Mouse (Mus musculus): ENCODE data around the gene Mtf2. TPM values are rescaled to one million over a fixed set of nuclear protein-coding genes. Genes with fewer than 3 reads are reported as not detected.
"Not testable (repeated sequence)": the region's sequence is repeated elsewhere in the genome, so short reads cannot be mapped to it uniquely, and the experiment has no call there.

The Mtf2 gene
- total RNA-seq, 1 experiment from 2014 or later, result 85.4 TPM

DNA sequence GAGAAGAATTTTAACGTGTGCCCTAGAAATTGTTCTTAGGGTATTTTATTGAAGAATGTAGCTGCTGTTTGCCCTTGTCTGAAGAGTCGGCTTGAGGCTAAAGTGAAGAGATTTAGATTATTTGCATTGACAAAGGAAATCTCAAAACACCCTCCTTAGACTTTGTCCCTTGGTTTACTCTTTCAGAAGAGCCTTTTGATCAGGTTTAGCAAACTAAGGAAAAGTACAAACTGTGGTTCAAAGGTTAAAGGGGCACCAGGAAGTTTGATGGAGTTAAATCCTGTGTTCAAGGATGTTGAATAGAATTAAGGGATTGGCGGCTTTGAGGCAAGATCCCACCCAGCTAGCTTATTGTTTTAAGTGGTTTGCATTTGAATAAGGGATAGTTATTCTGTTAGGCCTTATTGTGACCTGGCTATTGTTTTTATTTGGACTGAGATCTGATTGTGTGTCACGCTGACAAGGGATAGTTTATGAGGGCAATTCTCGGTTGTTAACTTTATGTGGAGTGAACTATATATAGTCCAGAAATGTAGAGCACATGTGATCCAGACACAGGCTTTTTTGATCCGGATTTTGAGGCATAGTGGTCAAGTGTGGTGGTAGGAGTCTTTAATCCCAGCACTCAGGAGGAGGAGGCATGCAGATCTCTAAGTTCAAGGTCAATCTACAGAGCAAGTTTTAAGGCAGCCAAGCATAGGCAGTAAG, 11.5 kb downstream of the Mtf2 start:
- no peak for ATAC-seq (ENCODE audit: extremely low read depth, insufficient number of reproducible peaks, low FRiP score, poor library complexity, severe bottlenecking)

DNA sequence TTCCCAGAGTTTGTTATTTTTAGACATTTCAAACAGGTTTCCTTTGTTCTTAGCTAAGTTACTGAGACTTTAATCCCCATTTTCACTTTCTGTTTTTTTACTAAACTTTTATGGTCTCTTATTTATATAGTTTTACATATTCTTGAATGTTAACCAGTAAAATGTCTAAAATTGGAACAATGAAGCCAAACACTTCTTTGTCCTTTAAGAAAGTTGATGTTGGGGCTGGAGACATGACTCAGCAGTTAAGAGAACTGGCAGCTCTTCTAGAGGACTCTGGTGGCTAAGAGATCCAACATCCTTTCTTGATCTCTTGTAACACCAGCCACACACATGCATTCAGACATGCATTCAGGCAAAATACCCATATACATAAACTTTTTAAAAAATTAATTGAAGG, 14.1 kb downstream of the Mtf2 start:
- no peak for ATAC-seq (ENCODE audit: extremely low read depth, insufficient number of reproducible peaks, low FRiP score, poor library complexity, severe bottlenecking)

DNA sequence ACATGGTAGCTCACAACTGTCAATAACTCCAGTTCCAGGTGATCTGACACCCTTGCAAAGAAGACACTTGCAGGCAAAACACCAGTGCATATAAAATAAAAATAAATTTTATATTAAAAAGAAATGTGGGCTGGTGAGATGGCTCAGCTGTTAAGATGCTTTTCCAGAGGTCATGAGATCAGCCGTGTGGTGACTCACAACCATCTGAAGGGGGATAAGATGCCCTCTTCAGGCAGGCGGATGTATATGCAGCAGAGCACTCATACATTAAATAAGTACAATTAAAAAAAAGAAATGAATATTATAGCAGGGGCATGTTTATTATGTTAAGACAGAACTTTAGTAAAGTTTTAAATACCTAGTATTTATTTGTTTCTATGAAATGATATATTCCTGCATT, 16.9 kb downstream of the Mtf2 start:
- 0 out of 2 replicates have a peak, but pooled peaks have one; percentile 51 for ATAC-seq (ENCODE audit: extremely low read depth, insufficient number of reproducible peaks, low FRiP score, poor library complexity, severe bottlenecking)

DNA sequence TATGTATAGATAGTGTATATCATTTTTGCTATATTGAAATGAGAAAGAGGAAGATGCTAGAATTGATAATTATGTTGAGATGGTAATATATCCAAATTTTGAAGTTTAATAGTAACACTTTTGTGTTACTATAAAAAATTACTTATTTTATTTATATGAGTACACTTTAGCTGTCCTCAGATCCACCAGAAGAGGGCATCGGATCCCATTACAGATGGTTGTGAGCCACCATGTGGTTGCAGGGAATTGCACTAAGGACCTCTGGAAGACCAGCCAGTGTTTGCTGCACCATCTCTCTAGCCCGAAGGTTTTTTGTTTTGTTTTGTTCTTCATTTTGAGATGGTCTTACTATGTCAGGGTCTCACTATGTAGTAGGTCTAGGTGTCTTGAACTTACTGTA, 20.0 kb downstream of the Mtf2 start:
- ATAC-seq (ENCODE audit: extremely low read depth, insufficient number of reproducible peaks, low FRiP score, poor library complexity, severe bottlenecking), result no peak

DNA sequence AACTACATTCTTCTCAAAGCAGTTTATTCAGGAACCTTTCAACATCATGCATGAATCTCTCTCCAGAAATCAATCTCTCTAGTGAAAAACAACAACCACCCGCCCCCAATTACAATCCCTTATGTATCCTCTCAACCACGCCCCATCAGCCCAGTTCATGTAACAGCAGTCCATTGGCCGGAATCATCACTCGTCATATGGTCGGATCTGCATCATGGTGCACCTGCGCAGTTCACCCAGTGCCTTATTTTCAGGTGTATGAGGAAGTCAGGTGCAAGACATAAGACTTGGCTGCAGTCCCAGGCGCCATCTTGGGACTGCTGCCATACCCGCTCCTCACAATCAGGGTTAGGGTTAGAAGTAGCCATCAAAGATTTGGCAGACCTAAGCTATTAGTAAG, 27.3 kb downstream of the Mtf2 start:
- ATAC-seq (ENCODE audit: extremely low read depth, insufficient number of reproducible peaks, low FRiP score, poor library complexity, severe bottlenecking), result not testable (repeated sequence)

DNA sequence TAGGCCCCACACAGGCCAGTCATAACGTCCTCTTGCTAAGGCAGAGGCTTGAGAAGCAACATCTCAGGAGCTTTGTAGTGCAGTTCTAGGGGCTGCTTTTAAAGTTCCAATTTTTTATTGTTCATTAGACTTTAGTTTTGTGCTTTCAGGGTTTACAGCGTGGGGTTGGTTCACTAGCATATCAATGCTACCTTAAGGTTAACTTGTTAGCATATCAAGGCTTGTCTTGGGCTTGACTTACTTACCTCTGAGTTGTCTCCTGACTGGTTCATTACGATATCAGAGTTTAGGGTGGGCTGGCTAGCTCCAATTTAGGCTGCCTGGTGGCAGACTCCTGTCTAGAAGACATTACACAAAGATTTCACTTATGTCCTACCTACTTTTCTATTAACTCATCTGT, 32.2 kb downstream of the Mtf2 start:
- ATAC-seq (ENCODE audit: extremely low read depth, insufficient number of reproducible peaks, low FRiP score, poor library complexity, severe bottlenecking), result no peak

DNA sequence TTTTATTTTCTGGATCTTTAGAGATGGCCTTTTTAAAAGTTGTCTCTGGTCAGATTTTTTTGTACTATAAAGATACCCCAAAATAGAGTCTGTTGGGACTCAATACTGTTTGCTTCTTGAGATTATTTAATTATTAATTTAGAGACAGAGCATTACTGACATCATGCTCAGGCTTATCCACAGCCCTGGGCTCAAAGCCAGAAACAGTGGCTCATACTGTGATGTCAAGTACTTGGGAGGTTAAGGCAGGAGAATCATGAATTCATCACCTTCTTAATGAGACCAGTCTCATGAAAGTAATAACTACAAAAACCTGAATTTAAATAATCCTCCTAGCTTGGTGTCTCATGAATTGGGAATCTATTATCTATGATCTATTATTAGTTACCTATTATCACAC, 34.7 kb downstream of the Mtf2 start:
- ATAC-seq (ENCODE audit: extremely low read depth, insufficient number of reproducible peaks, low FRiP score, poor library complexity, severe bottlenecking), result no peak

DNA sequence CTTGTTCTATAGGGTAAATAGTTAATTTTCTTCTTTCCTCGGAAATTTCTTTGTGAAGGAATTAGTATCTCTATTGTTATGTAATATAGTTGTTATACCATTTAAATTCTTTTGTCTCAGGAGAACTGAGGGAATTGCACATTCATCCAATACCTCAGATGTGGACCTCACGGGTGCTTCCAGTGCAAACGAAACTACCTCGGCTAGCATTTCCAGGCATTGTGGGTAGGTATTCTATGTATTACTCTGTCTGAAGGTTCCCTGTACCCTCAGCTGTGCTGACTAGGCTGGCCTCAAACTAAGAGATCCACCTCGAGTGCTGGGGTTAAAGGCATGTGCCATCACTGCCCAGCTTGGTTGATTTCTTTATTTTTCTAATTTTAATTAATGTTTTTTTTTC, 38.8 kb downstream of the Mtf2 start:
- no peak for ATAC-seq (ENCODE audit: extremely low read depth, insufficient number of reproducible peaks, low FRiP score, poor library complexity, severe bottlenecking)

DNA sequence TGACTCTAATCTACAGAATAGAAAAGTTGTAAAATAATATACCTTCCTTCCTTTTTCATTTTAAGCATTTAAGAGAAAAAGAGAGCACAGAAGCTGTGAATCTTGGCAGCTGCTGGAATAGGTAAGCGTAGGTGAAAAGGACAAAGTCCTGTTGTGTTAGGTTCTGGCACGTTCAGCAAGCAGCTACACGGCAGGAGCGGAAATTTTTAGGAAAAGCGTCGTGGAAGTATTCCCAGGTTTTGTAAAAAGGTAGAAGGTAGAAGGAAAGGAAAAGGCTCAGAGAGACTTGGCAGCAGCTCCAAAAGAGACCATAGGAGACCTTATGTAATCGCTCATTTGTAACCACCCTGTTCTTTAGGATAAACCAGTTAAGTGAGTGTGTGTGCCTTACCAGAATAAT, 43.9 kb downstream of the Mtf2 start:
- no peak for ATAC-seq (ENCODE audit: extremely low read depth, insufficient number of reproducible peaks, low FRiP score, poor library complexity, severe bottlenecking)

DNA sequence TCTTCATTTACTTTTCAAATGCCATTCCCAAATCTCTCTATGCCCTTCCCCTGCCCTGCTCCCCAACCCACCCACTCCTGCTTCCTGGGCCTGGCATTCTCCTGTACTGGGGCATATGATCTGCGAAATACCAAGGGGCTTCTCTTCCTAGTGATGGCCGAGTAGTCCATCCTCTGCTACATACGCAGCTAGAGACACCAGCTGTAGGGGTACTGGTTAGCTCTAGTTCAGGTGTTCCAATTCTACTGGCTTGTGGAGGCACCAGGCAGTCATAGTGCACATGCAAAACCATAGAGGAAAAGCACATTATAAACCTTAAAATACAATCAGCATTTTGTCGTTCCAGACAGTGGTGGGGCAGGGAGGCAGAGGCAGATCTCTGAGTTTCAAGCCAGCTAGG, 52.2 kb downstream of the Mtf2 start:
- no peak for ATAC-seq (ENCODE audit: extremely low read depth, insufficient number of reproducible peaks, low FRiP score, poor library complexity, severe bottlenecking)

DNA sequence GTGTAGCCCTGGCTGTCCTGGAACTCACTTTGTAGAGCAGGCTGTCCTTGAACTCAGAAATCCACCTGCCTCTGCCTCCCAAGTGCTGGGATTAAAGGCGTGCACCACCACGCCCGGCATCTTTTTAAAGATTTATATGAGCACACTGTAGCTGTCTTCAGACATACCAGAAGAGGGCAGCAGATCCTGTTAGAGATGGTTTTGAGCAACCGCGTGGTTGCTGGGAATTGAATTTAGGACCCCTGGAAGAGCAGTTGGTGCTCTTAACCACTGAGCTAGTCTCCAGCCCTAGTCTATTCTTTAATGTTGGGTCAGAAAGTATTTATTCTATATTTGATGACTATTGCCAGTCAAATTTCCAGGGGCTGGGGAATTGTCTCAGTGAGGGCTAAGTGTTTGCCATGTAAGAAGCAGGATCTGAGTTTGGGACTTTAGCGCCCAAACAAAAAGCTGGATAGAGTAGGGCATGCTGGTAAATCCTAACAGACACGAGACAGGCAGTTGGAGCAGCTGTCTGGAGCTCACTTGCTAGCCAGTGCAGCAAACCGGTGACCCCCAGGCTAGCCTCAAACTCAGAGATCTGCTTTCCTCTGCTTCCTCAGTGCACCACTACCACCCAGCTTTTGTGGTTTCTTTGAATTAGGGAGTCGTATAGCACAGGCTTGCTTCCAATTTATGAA, 54.9 kb downstream of the Mtf2 start:
- no peak for ATAC-seq (ENCODE audit: extremely low read depth, insufficient number of reproducible peaks, low FRiP score, poor library complexity, severe bottlenecking)

DNA sequence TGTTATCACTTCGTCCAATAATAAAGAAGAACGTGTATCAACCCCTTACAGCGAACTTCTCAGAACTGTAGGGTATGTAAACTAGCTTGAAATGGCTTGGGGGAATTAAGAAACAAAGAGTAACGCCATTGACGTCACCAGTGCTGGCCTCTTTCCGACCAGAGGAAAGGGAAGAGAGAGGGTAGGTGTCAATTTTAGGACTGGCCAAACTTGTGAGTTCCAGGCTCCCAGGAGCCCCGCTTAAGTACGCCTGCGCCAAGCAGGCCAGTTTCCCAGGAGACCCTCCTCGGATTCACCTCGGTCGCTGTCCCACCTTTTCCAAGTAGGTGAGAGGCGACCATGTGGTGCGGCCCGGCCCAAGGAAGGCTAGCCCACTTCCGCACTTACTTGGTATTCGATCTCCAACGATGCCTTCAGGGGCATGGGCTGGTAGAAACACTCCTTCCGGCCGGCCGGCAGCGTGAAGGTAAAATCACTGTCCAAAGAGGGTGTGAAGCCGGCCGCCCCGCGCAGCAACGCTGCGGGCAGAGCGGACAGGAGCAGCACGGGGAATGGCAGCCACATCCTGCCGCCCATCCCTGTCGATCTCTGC, 66.5 kb downstream of the Mtf2 start:
- ATAC-seq (ENCODE audit: extremely low read depth, insufficient number of reproducible peaks, low FRiP score, poor library complexity, severe bottlenecking), result peak; percentile 36; the same call in 1 of the 2 replicates

DNA sequence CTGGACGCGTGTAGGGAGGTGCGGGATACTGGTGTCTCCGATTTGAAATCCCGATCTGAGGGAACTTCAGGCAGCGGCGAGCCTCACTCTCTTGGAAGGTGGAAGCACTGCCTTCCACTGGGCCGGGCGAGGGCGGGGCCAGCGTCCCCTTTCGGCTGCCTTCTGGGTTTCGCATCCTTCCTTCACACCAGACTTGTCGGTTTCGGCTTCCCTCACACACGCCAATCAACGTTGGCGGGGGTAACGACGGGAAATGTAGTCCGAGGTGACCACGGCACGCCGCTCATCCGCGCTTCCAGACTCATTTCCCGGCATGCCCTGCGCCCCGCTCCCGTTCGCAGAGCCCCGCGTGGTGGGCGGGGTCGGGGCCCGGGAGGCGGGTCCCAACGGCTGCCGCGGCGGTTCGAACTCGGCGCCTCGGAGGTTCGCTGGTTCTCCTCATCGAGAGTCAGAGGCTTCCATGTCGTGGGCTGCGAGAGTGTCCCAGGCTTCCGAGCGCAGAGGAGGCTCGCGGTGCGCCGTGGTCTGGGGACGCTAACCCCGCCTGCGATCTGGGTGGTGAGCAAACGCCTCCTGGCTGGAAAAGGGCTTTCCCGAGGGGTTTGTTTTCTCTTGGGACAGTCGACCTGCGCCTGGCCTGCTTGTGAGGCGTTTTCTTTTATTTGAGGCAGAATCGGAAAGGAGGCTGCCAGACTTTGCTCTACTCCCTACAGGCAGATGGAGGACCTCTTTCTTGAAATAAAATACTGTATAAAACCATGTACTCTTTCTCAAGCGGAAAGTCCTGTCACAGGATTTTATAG, 67.2 kb downstream of the Mtf2 start, which contains the start of the genes Tmed5 and Ccdc18:
Gene Tmed5, minus strand, starts transcription at position 180 of the 803 bp plus-strand sequence.
Gene Ccdc18, plus strand, starts transcription at position 435 of the 803 bp plus-strand sequence.
- ATAC-seq (ENCODE audit: extremely low read depth, insufficient number of reproducible peaks, low FRiP score, poor library complexity, severe bottlenecking), result peak; percentile 99

DNA sequence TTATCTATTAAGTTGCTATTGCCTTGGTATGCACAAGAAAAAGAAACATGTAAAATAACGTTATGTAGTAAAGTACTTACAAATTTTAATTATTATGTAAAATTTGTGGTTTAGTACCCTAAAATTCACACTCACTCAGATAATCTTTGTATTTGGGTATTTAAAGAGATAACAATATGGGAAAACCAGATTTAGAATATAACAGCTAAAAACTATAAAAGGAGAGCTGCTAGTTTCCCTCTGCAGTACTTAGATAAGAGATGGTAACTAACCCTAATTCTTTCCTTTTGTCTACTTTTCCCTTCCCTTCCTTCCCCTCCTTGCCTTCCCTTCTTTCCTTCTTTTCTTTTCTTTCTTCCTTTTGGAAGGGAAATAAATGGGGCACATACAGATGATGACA, 87.1 kb downstream of the Mtf2 start:
- ATAC-seq (ENCODE audit: extremely low read depth, insufficient number of reproducible peaks, low FRiP score, poor library complexity, severe bottlenecking), result no peak

Other genes with a start within 250 kb of the Mtf2 start
- gene Ube2d2b, start 235.6 kb upstream of the Mtf2 start, total RNA-seq (2017), result not detected in 2 replicates
- gene Evi5, start 190.6 kb upstream of the Mtf2 start, total RNA-seq (2017), result 23.6 and 27.4 TPM in 2 replicates
- gene Rpl5, start 165.2 kb upstream of the Mtf2 start, total RNA-seq (2017), result 399 and 518 TPM in 2 replicates
- gene Fam69a, start 78.6 kb upstream of the Mtf2 start, total RNA-seq (2017), result 39.3 and 44.8 TPM in 2 replicates
- 64.6 and 71.0 TPM in 2 replicates for gene Tmed5, start 66.9 kb downstream of the Mtf2 start, total RNA-seq (2017)
- 2.0 and 7.1 TPM in 2 replicates for gene Ccdc18, start 67.2 kb downstream of the Mtf2 start, total RNA-seq (2017)
- 41.3 and 42.4 TPM in 2 replicates for gene Dr1, start 203.2 kb downstream of the Mtf2 start, total RNA-seq (2017)
- gene Pigg, start 246.9 kb downstream of the Mtf2 start, total RNA-seq (2017), result 4.8 and 5.2 TPM in 2 replicates